Mouse (Mus musculus): ENCODE results near the gene Sox9. TPM values are rescaled to one million over a fixed set of nuclear protein-coding genes. Genes with fewer than 3 reads are reported as not detected.

Sox9 gene
- polyA plus RNA-seq, 1 experiment from 2014 or later, result 91.9 TPM

DNA sequence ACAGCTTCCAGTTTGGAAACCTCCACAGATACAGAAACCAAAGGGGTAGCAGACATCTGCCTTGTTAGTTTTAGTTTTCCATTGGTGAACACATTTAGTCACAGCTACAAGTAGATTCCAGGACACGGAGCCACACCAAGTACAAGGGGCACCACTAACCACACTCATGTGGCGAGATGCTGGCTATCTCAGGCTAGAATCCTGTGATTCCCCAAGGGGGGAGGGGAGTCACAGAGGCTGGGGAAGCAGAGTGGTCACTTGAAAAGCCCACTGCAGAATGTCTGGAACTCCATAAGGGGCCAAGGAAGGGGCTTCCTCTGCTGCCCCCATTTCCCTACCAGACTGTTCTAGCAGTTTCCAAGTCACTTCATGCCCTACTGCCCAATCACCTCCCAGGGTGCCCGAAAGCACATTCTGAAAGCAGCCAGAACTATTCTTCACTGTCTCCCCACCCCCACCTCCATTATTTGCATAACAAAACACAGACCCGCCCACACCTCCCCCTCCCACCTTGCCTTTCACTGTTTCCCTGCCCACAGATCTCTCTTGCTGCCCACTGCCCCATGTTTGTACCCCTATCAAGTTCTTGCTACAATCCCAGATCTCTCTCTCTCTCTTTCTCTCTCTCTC is 19.3 kb downstream of the Sox9 start:
- no peak overlapping the region for H3K9ac ChIP-seq (replicated peaks; ENCODE audit: low read length)
- WGBS, result 40% methylated on average over 4 of the region's 4 CpGs
- no peak for ATAC-seq (replicated peaks; ENCODE audit: insufficient number of reproducible peaks, low FRiP score, low TSS enrichment, low read depth)
- 0 out of 2 replicates have a peak, but pooled peaks cover 2% of the 10 kb centered on the region for H3K4me1 ChIP-seq (ENCODE audit: control insufficient read depth, insufficient read depth, low read length)
- no peak overlapping the region for H3K27ac ChIP-seq (replicated peaks; ENCODE audit: low read depth, low read length)
- no peak overlapping the region for H3K4me2 ChIP-seq (ENCODE audit: low read depth, low read length)
- peak; percentile 22 for DNase-seq (ENCODE audit: low spot score)
- H3K4me3 ChIP-seq (ENCODE audit: low read depth, low read length), result no peak overlapping the region
- no peaks in the 10 kb centered on the region for H3K36me3 ChIP-seq (replicated peaks; ENCODE audit: control insufficient read depth, insufficient read depth, low read depth, low read length)
- H3K27me3 ChIP-seq (ENCODE audit: control insufficient read depth, insufficient read depth, low read length), result no peaks in the 10 kb centered on the region
- no peaks in the 10 kb centered on the region for H3K9me3 ChIP-seq (replicated peaks; ENCODE audit: control insufficient read depth, low read length)

DNA sequence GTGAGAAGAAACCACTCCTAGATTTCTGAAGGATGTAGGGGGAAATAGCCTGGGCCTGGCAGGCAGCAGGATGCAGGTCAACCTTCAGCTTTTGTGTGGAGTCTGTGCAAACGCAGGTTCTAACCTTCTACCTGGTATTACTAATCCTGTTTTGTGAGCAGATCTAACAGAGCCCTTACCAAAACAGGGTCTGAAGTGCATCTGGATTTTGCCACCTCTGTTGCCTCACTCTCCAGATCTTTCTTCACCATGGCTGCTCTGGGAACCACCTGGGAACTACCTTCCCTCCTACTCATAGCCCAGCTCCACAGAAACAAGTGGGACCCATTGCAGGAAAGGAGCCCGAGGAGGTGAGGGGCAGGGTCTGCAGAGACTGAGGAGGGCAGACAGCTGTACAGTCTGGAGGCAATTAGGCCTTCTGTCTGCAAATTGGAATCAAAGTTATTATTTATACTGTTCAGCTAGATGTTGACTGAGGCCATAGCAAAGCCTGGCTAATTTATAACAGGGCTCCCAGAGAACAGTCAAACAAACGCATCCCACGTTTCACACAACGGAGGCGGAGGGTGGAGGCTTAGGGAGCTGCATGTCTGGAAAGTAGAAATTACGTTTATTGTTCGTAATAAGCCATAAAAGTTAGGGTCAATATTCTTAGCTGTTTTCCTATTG is 25.9 kb downstream of the Sox9 start:
- ATAC-seq (replicated peaks; ENCODE audit: insufficient number of reproducible peaks, low FRiP score, low TSS enrichment, low read depth) (0 out of 2 replicates have a peak, but pooled peaks have one; percentile 11), DNase-seq (ENCODE audit: low spot score) (peak; percentile 63)
- H3K9me3 ChIP-seq (replicated peaks; ENCODE audit: control insufficient read depth, low read length), result no peaks in the 10 kb centered on the region
- H3K27ac ChIP-seq (replicated peaks; ENCODE audit: low read depth, low read length), result no peak overlapping the region
- no peak overlapping the region for H3K4me2 ChIP-seq (ENCODE audit: low read depth, low read length)
- no peaks in the 10 kb centered on the region for H3K36me3 ChIP-seq (replicated peaks; ENCODE audit: control insufficient read depth, insufficient read depth, low read depth, low read length)
- peaks cover 4% of the 10 kb centered on the region; the same call in 1 of the 2 replicates for H3K4me1 ChIP-seq (ENCODE audit: control insufficient read depth, insufficient read depth, low read length)
- no peak overlapping the region for H3K4me3 ChIP-seq (ENCODE audit: low read depth, low read length)
- H3K9ac ChIP-seq (replicated peaks; ENCODE audit: low read length), result no peak overlapping the region
- 44% methylated on average over 8 of the region's 8 CpGs for WGBS
- peaks cover 3% of the 10 kb centered on the region; the same call in 1 of the 2 replicates for H3K27me3 ChIP-seq (ENCODE audit: control insufficient read depth, insufficient read depth, low read length)

DNA sequence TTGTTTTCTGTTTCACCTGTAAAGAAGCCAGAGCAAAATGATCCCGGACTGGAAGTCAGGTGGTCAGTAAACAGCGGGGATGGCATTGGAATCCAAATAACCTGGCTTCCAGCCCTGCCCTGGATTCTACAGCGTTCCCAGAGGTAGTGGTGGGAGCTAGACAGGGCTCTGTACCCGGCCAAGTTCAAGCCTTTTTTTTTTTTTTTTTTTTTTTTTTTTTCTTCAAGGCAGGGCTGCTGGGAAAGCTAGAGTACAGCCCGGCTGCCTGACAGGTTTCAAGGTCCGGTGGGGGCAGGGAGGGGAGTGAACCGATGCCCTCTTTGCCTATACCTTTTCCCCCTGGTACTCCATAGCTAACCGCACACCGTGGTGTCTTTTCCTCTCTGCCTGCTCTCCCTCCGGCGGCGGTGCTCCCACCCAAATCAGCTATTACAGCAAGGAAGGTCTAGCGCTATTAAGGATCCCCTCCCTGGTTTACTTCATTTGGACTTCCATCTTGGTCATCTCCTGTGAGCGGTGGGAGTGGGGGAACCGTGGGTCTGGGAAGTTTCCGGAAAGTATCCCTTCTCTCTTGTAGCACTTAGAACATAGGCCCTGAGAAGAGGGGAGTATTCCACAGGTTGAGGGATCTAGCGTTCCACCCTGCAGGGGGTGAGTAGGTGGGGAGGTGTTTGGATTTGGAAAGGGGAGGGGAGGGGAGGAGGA is 28.6 kb downstream of the Sox9 start:
- WGBS, result 5% methylated on average over 17 of the region's 17 CpGs
- no peaks in the 10 kb centered on the region for H3K9me3 ChIP-seq (replicated peaks; ENCODE audit: control insufficient read depth, low read length)
- peaks cover 4% of the 10 kb centered on the region; the same call in 1 of the 2 replicates for H3K4me1 ChIP-seq (ENCODE audit: control insufficient read depth, insufficient read depth, low read length)
- H3K27me3 ChIP-seq (ENCODE audit: control insufficient read depth, insufficient read depth, low read length), result peaks cover 3% of the 10 kb centered on the region; the same call in 1 of the 2 replicates
- H3K27ac ChIP-seq (replicated peaks; ENCODE audit: low read depth, low read length), result no peak overlapping the region
- ATAC-seq (replicated peaks; ENCODE audit: insufficient number of reproducible peaks, low FRiP score, low TSS enrichment, low read depth) (no peak), DNase-seq (ENCODE audit: low spot score) (no peak)
- H3K4me3 ChIP-seq (ENCODE audit: low read depth, low read length), result peak overlapping the region; percentile 9; the same call in 1 of the 2 replicates
- no peak overlapping the region for H3K9ac ChIP-seq (replicated peaks; ENCODE audit: low read length)
- no peaks in the 10 kb centered on the region for H3K36me3 ChIP-seq (replicated peaks; ENCODE audit: control insufficient read depth, insufficient read depth, low read depth, low read length)
- peak overlapping the region; percentile 43 for H3K4me2 ChIP-seq (ENCODE audit: low read depth, low read length)

GRCm38 (mm10) chr11:112811152-112811871 is 29.3 kb downstream of the Sox9 start:
- H3K27me3 ChIP-seq (ENCODE audit: control insufficient read depth, insufficient read depth, low read length), result peaks cover 3% of the 10 kb centered on the region; the same call in 1 of the 2 replicates
- WGBS, result 4% methylated on average over 19 of the region's 19 CpGs
- peak overlapping the region; percentile 43 for H3K4me2 ChIP-seq (ENCODE audit: low read depth, low read length)
- no peak overlapping the region; the same call in 1 of the 2 replicates for H3K9ac ChIP-seq (replicated peaks; ENCODE audit: low read length)
- H3K27ac ChIP-seq (replicated peaks; ENCODE audit: low read depth, low read length), result no peak overlapping the region
- ATAC-seq (replicated peaks; ENCODE audit: insufficient number of reproducible peaks, low FRiP score, low TSS enrichment, low read depth) (peak; percentile 82), DNase-seq (ENCODE audit: low spot score) (peak; percentile 65)
- H3K4me3 ChIP-seq (ENCODE audit: low read depth, low read length), result peak overlapping the region; percentile 9; the same call in 1 of the 2 replicates
- no peaks in the 10 kb centered on the region for H3K9me3 ChIP-seq (replicated peaks; ENCODE audit: control insufficient read depth, low read length)
- H3K4me1 ChIP-seq (ENCODE audit: control insufficient read depth, insufficient read depth, low read length), result peaks cover 4% of the 10 kb centered on the region; the same call in 1 of the 2 replicates
- no peaks in the 10 kb centered on the region for H3K36me3 ChIP-seq (replicated peaks; ENCODE audit: control insufficient read depth, insufficient read depth, low read depth, low read length)

DNA sequence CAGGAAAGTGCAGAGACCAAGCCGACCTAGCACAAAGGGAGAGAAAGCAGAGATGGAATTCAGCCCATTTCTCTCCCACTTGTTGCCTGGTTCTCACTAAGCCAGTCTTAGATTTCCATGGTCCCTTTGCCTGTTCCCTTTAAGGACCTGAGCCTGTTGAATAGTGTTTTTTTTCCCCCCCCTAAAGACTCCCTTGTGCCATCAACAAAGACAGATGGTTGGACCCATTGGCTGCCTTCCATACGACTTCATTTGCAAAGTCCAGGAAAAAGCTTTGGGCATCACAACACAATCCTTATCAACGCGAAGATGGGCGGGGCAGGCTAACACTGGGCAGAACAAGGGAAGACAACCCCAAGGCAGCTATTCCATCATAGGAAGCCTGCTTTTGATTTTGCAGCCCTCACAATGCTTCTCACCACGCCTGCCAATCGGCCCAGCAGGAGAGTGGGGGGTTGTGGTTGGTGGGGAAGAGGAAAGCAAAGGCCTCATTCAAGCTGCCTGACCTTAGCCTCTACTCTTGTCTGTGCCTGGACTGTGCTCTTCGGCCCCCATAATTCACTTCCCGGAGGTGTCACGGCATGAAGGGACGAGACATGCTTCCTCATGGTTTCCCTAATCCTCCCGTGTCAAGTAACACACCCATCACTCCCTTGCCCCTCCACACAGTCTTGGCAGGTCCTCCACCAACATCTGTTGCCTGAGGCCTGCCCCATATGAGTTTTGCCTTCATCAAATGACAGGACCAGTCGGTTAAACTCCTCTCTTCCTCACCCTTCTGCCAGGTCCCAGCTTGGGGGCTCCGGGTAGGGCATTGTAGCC is 36.0 kb downstream of the Sox9 start:
- Histone ChIP-seq H3K9me3 (replicated peaks; ENCODE audit: control insufficient read depth, low read length) (no peaks in the 10 kb centered on the region), H3K27ac (replicated peaks; ENCODE audit: low read depth, low read length) (no peak overlapping the region)

DNA sequence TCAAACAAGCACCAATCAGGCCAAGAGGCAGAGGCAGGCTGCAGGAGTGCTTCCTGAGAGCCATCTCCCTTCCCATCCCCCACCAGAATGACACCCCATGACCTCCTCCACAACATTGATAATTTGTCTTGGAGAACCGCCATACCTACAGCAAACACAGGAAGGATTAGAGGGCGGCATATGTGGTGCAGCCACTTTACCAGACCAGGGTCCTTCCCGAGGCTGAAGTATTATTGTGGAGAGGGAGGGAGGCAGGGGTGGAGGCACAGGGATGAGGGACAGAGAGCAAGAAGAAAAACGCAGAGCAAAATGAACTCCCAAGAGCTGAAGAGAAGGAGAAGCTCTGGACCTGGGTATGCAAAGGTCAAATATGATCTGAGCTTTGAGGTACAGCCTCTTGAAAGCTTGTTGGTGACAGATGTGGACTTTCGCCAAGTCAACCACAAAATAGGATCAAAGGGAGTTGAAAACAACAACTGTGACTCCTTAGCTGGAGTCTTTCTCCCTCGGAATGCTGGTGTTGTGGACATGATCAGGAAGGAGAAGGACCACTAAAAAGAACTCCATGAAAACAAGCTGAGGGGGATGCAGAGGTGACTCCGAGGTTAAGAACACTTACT is 36.7 kb downstream of the Sox9 start:
- no peak for ATAC-seq (replicated peaks; ENCODE audit: insufficient number of reproducible peaks, low FRiP score, low TSS enrichment, low read depth)
- H3K36me3 ChIP-seq (replicated peaks; ENCODE audit: control insufficient read depth, insufficient read depth, low read depth, low read length), result no peaks in the 10 kb centered on the region
- H3K9me3 ChIP-seq (replicated peaks; ENCODE audit: control insufficient read depth, low read length), result no peaks in the 10 kb centered on the region
- H3K4me1 ChIP-seq (ENCODE audit: control insufficient read depth, insufficient read depth, low read length), result no peaks in the 10 kb centered on the region; the same call in 1 of the 2 replicates
- H3K4me2 ChIP-seq (ENCODE audit: low read depth, low read length), result no peak overlapping the region
- no peaks in the 10 kb centered on the region for H3K27me3 ChIP-seq (ENCODE audit: control insufficient read depth, insufficient read depth, low read length)
- no peak overlapping the region for H3K27ac ChIP-seq (replicated peaks; ENCODE audit: low read depth, low read length)
- no peak overlapping the region for H3K9ac ChIP-seq (replicated peaks; ENCODE audit: low read length)
- 63% methylated on average over 7 of the region's 7 CpGs for WGBS
- no peak for DNase-seq (ENCODE audit: low spot score)
- H3K4me3 ChIP-seq (ENCODE audit: low read depth, low read length), result no peak overlapping the region

More for the DNA sequence above, 36.0 kb downstream of the Sox9 start:
- H3K27me3 ChIP-seq (ENCODE audit: control insufficient read depth, insufficient read depth, low read length), result no peaks in the 10 kb centered on the region
- no peaks in the 10 kb centered on the region; the same call in 1 of the 2 replicates for H3K4me1 ChIP-seq (ENCODE audit: control insufficient read depth, insufficient read depth, low read length)
- no peak for DNase-seq (ENCODE audit: low spot score)
- no peaks in the 10 kb centered on the region for H3K36me3 ChIP-seq (replicated peaks; ENCODE audit: control insufficient read depth, insufficient read depth, low read depth, low read length)
- 48% methylated on average over 14 of the region's 14 CpGs for WGBS
- no peak overlapping the region for H3K4me3 ChIP-seq (ENCODE audit: low read depth, low read length)
- no peak for ATAC-seq (replicated peaks; ENCODE audit: insufficient number of reproducible peaks, low FRiP score, low TSS enrichment, low read depth)
- H3K4me2 ChIP-seq (ENCODE audit: low read depth, low read length), result no peak overlapping the region
- H3K9ac ChIP-seq (replicated peaks; ENCODE audit: low read length), result no peak overlapping the region

GRCm38 (mm10) chr11:112821536-112821935 is 39.5 kb downstream of the Sox9 start:
- ATAC-seq (replicated peaks; ENCODE audit: insufficient number of reproducible peaks, low FRiP score, low TSS enrichment, low read depth) (no peak), DNase-seq (ENCODE audit: low spot score) (no peak)
- H3K4me2 ChIP-seq (ENCODE audit: low read depth, low read length), result no peak overlapping the region
- H3K4me1 ChIP-seq (ENCODE audit: control insufficient read depth, insufficient read depth, low read length), result no peaks in the 10 kb centered on the region; the same call in 1 of the 2 replicates
- no peaks in the 10 kb centered on the region for H3K27me3 ChIP-seq (ENCODE audit: control insufficient read depth, insufficient read depth, low read length)
- H3K27ac ChIP-seq (replicated peaks; ENCODE audit: low read depth, low read length), result no peak overlapping the region
- 67% methylated on average over 2 of the region's 2 CpGs for WGBS
- no peak overlapping the region for H3K9ac ChIP-seq (replicated peaks; ENCODE audit: low read length)
- no peaks in the 10 kb centered on the region for H3K9me3 ChIP-seq (replicated peaks; ENCODE audit: control insufficient read depth, low read length)
- no peaks in the 10 kb centered on the region for H3K36me3 ChIP-seq (replicated peaks; ENCODE audit: control insufficient read depth, insufficient read depth, low read depth, low read length)
- H3K4me3 ChIP-seq (ENCODE audit: low read depth, low read length), result no peak overlapping the region
